Mouse (Mus musculus): ENCODE measurements at regions not wholly inside any gene's neighbourhood (a gene's known extent, or its start where the extent isn't known, plus 50 kb on each side); places are given as distances from the start of the nearest gene placed in this dataset.

GRCm38 (mm10) chr7:39937262-39937661 lies 419.7 kb downstream of the Zfp619 start:
- no peak for TF ChIP-seq CTCF (IDR thresholded peaks at IDR 0.05; ENCODE audit: extremely low read depth, insufficient read depth, low read length)
- TF ChIP-seq POLR2A (IDR thresholded peaks at IDR 0.05; ENCODE audit: extremely low read depth, insufficient read depth, low read length), result no peak
